8 mouse cellular contexts compared by ENCODE assay signal in the genomic region with DNA sequence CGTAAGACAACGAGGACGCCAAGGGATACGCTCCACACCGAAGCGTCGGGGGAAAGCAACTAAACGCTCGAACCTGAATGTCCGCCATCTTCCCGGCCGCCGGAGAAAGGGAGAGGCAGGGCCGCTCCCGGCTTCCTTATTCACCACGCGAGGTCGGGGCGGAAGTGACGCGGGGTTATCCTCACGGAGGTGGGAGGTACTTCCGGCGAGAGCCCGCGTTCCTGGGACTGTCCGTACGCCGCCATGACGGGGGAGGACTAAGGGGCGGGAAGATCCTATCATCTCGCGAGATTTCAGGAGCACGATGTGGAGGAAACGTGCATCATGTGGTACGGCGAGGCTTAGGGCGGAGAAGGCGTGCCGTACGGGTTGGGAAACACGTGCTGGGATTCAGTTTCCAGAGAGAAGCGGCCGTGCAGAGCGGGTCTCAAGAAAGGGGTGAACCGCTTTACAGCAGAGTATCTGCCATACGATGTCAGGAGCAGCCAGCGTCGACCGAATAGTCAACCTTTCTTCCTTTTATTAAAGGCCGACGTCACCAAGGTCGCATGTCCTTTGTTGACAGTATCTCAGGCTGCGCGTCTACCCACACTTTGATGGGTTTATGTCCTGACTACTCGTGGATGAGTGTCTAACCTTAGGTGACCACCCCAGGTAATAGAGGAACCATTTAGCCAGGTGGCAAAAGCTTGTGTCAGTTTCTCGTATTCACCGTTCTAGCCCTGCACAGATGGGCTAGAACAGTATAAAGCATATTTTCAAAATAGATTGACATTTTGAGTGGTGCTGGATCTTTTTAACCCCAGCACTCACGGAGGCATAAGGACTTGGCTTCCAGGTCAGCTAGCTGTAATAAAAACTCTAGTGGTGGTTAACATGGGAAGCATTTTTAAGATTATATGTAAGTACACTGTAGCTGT. TPM values are rescaled to one million over a fixed set of nuclear protein-coding genes. Genes with fewer than 3 reads are reported as not detected.
A peak's percentile ranks its signal among the peaks of the same experiment; 100 is the strongest.
DNase-seq lines count a peak whose midpoint lies in the region; ATAC-seq lines count a peak whose summit lies in the region.

A gene (minus strand): TSS at position 216 of the 920 bp plus-strand sequence.

- peaks cover 33% of the 10 kb centered on the region for H3K4me1 ChIP-seq in hindbrain, embryonic 16.5 days (ENCODE audit: control insufficient read depth, insufficient read depth, low read depth, low read length)

- under 1% methylated on average over 59 of the region's 59 CpGs for WGBS in hindbrain, embryonic 16.5 days
- WGBS in macrophage (ENCODE audit: missing documents) = 4% methylated on average over 56 of the region's 59 CpGs

- peaks cover 43% of the 10 kb centered on the region for H3K79me2 ChIP-seq in macrophage (ENCODE audit: inconsistent target)

- peak within 1 kb of the TSS; percentile 76 for H3K4me2 ChIP-seq in hindbrain, embryonic 16.5 days (ENCODE audit: low read length)

- H3K9me3 ChIP-seq in hindbrain, embryonic 16.5 days (ENCODE audit: control insufficient read depth, low read length) = no peaks in the 10 kb centered on the region

- ATAC-seq in hindbrain, embryonic 16.5 days = peak; percentile 85

- peak within 1 kb of the TSS; percentile 91 for H3K9ac ChIP-seq in hindbrain, embryonic 16.5 days (ENCODE audit: low read depth, low read length)

- H3K36me3 ChIP-seq in hindbrain, embryonic 16.5 days (ENCODE audit: control insufficient read depth, insufficient read depth, low read length) = peaks cover 48% of the 10 kb centered on the region
- peaks cover 53% of the 10 kb centered on the region for H3K36me3 ChIP-seq in macrophage (ENCODE audit: inconsistent target)

- peak within 1 kb of the TSS; percentile 83 for H3K4me3 ChIP-seq in hindbrain, embryonic 16.5 days (ENCODE audit: low read length)
- peak within 1 kb of the TSS; percentile 99 for H3K4me3 ChIP-seq in macrophage (ENCODE audit: inconsistent target)

- peak within 1 kb of the TSS; percentile 83 for H3K27ac ChIP-seq in hindbrain, embryonic 16.5 days (ENCODE audit: low read depth, low read length)
- H3K27ac ChIP-seq in macrophage = peak within 1 kb of the TSS; percentile 95

- DNase-seq in WW6 (ENCODE audit: low read depth, low spot score) = peak; percentile 95
- DNase-seq in cerebellum, postnatal 4 days (ENCODE audit: low spot score in 2 of 2) = peak; percentile 98
- peak; percentile 100 for DNase-seq in gastrocnemius, adult 18-20 months (ENCODE audit: low spot score)
- DNase-seq in left cerebral cortex, adult 18-20 months (ENCODE audit: low spot score in 2 of 2) = peak; percentile 99
- DNase-seq in right cerebral cortex, adult 18-20 months = peak; percentile 99
- DNase-seq in urinary bladder, postnatal 10 days (ENCODE audit: low spot score) = peak; percentile 98

- H3K27me3 ChIP-seq in hindbrain, embryonic 16.5 days (replicated peaks; ENCODE audit: control insufficient read depth, insufficient read depth, low read length) = no peaks in the 10 kb centered on the region

RNA-seq across cellular contexts. Expression of the gene that starts here (rescaled TPM):
- 100 to 1,000 TPM; 490 to 529 TPM for total RNA-seq in gastrocnemius, adult 18-20 months (2021)
- 698 and 709 TPM in 2 replicates for polyA plus RNA-seq in hindbrain, embryonic 16.5 days (2015; fragmentation: Nextera tagmentation; extraction: Ambion mirVana)
- 100 to 1,000 TPM; 474 to 479 TPM for total RNA-seq in left cerebral cortex, adult 18-20 months (2021)
- total RNA-seq in macrophage (2018; cell fraction: chromatin; rRNA removed) = 100 to 1,000 TPM in 1 of 26 experiments, 10 to 100 TPM in 25; 12.6 to 209 (median 27.9) TPM
- total RNA-seq in macrophage (2018; cell fraction: cytosol; rRNA removed) = 1,000 to 10,000 TPM in 12 of 26 experiments, 100 to 1,000 TPM in 14; 469 to 1,924 (median 792) TPM
- 100 to 1,000 TPM in 14 of 26 experiments, 10 to 100 TPM in 12; 53.1 to 199 (median 101) TPM for total RNA-seq in macrophage (2018; cell fraction: nucleus; rRNA removed)
- 1,184 to 1,556 TPM (median 1,388 TPM) in 3 replicates for polyA plus RNA-seq in macrophage (2018)

Comparison
In these comparisons a context has a peak if more than half of its experiments do, and no peak if none do; other contexts are left out.
1. Peak in every context shown above with its lines: DNase-seq, ATAC-seq, H3K4me3 ChIP-seq and H3K27ac ChIP-seq.